Mouse (Mus musculus) large intestine, adult 2 months (tissue): Measurements from ENCODE around the gene Adam11. TPM values are rescaled to one million over a fixed set of nuclear protein-coding genes. Genes with fewer than 3 reads are reported as not detected.
"Not testable (repeated sequence)": the region's sequence is repeated elsewhere in the genome, so short reads cannot be mapped to it uniquely, and the experiment has no call there.

Experiments used
- DNase-seq: peaks from one replicate; pipeline ENCODE4 v3.0.0-alpha.2; 2012; ENCODE audit warnings: low read depth, low spot score
- WGBS: fragments of 180-500 bp; shearing (Covaris S2); methylation state at CpG from one replicate; pipeline ENCODE4 v1.1.7; 2018; 5-methylcytosine and 5-hydroxymethylcytosine counted together
- polyA plus RNA-seq: library from polyadenylated mRNA; depleted of rRNA; stranded (reverse); fragments of >200 nt; gene quantifications from 2 replicates; pipeline ENCODE4 v1.2.3, GENCODE M21; 2012; rRNA removed

Gene Adam11
- polyA plus RNA-seq: 2.3 and 3.6 TPM in 2 replicates

- DNase-seq: no peak
- WGBS: 3% methylated on average over 72 of the region's 76 CpGs
These were observed at the start of gene Adam11 for GRCm38 (mm10) chr11:102761309-102762210. TSS of gene Adam11 (plus strand) at chr11:102761439.

- DNase-seq: no peak
- 90% methylated on average over 4 of the region's 4 CpGs for WGBS
These were observed 48.8 kb upstream of the Adam11 start for GRCm38 (mm10) chr11:102712411-102712810.

GRCm38 (mm10) chr11:102714578-102714977 lies 46.7 kb upstream of the Adam11 start:
- not testable (repeated sequence) for DNase-seq
- 83% methylated on average over 2 of the region's 2 CpGs for WGBS

GRCm38 (mm10) chr11:102716135-102716534 lies 45.1 kb upstream of the Adam11 start:
- 79% methylated on average over 7 of the region's 7 CpGs for WGBS
- no peak for DNase-seq

- no peak for DNase-seq
- 16% methylated on average over 3 of the region's 3 CpGs for WGBS
These were observed 35.7 kb upstream of the Adam11 start for GRCm38 (mm10) chr11:102725574-102725973.

GRCm38 (mm10) chr11:102728614-102729013 lies 32.6 kb upstream of the Adam11 start:
- 28% methylated on average over 7 of the region's 7 CpGs for WGBS
- DNase-seq: peak; percentile 10

GRCm38 (mm10) chr11:102729835-102730234 lies 31.4 kb upstream of the Adam11 start:
- DNase-seq: no peak
- WGBS: 65% methylated on average over 3 of the region's 3 CpGs

GRCm38 (mm10) chr11:102731366-102731765 lies 29.9 kb upstream of the Adam11 start:
- no peak for DNase-seq
- 67% methylated on average over 6 of the region's 6 CpGs for WGBS

GRCm38 (mm10) chr11:102733146-102733545 lies 28.1 kb upstream of the Adam11 start:
- 61% methylated on average over 5 of the region's 5 CpGs for WGBS

GRCm38 (mm10) chr11:102734961-102735360 lies 26.3 kb upstream of the Adam11 start:
- WGBS: 94% methylated on average over 6 of the region's 6 CpGs

More at GRCm38 (mm10) chr11:102733146-102733545, 28.1 kb upstream of the Adam11 start:
- no peak for DNase-seq

GRCm38 (mm10) chr11:102738046-102738445 lies 23.2 kb upstream of the Adam11 start:
- WGBS: 85% methylated on average over 3 of the region's 3 CpGs
- no peak for DNase-seq

More at GRCm38 (mm10) chr11:102734961-102735360, 26.3 kb upstream of the Adam11 start:
- no peak for DNase-seq

- 9% methylated on average over 20 of the region's 20 CpGs for WGBS
- DNase-seq: no peak
These were observed 21.8 kb upstream of the Adam11 start for GRCm38 (mm10) chr11:102739278-102739966.

- no peak for DNase-seq
- 70% methylated on average over 11 of the region's 11 CpGs for WGBS
These were observed 20.6 kb upstream of the Adam11 start for GRCm38 (mm10) chr11:102740634-102741033.

GRCm38 (mm10) chr11:102741129-102741950 lies 19.9 kb upstream of the Adam11 start:
- DNase-seq: no peak
- WGBS: 26% methylated on average over 22 of the region's 22 CpGs

GRCm38 (mm10) chr11:102742066-102742465 lies 19.2 kb upstream of the Adam11 start:
- 57% methylated on average over 7 of the region's 7 CpGs for WGBS
- no peak for DNase-seq

GRCm38 (mm10) chr11:102742843-102743242 lies 18.4 kb upstream of the Adam11 start:
- WGBS: 82% methylated on average over 5 of the region's 5 CpGs
- DNase-seq: no peak

GRCm38 (mm10) chr11:102744746-102745145 lies 16.5 kb upstream of the Adam11 start:
- no peak for DNase-seq
- WGBS: 76% methylated on average over 3 of the region's 3 CpGs

GRCm38 (mm10) chr11:102747866-102748265 lies 13.4 kb upstream of the Adam11 start:
- no peak for DNase-seq
- 43% methylated on average over 1 of the region's 1 CpGs for WGBS

GRCm38 (mm10) chr11:102748381-102748780 lies 12.9 kb upstream of the Adam11 start:
- 46% methylated on average over 4 of the region's 4 CpGs for WGBS
- no peak for DNase-seq

GRCm38 (mm10) chr11:102749712-102750111 lies 11.5 kb upstream of the Adam11 start:
- no peak for DNase-seq
- 64% methylated on average over 2 of the region's 2 CpGs for WGBS
